Mouse (Mus musculus): ENCODE data around the gene Cacnb3.

DNA sequence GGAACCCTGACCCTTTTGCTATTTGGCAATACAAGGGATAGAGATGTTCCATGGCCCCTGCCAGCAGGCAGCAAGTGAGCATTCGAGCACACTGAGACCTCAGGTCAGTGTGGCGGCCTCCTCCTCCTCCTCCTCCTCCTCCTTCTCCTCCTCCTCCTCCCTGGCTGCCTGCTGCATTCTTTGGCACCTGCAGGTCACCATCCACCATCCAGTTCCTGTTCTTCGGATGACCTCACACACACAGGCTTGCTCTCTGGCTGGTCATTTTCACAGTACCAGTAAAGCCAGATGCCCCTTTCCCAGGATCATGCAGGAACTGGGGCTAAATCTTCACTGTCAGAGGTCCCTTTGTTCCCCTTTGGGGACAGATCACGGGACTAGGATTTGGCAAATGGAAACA is 39.2 kb upstream of the Cacnb3 start:
- TF ChIP-seq CTCF (IDR thresholded peaks at IDR 0.05; ENCODE audit: low read depth) = no peak
- TF ChIP-seq EP300 (optimal IDR thresholded peaks at IDR 0.05) = no peak
